Mouse (Mus musculus) embryonic facial prominence, embryonic 11.5 days (tissue): ENCODE measurements at regions not wholly inside any gene's neighbourhood (a gene's known extent, or its start where the extent isn't known, plus 50 kb on each side); places are given as distances from the start of the nearest gene placed in this dataset.
"Not testable (repeated sequence)": the region's sequence is repeated elsewhere in the genome, so short reads cannot be mapped to it uniquely, and the experiment has no call there.

Experiments
- ATAC-seq: fragments of 200-750 bp; cut with Nextera tagmentation; replicated peaks from 2 replicates; pipeline ENCODE4 v1.8.0; 2017; ENCODE audit warnings: low read depth; ENCODE audit not compliant: insufficient number of reproducible peaks, low FRiP score, low TSS enrichment
- DNase-seq: peaks from one replicate; pipeline ENCODE4 v3.0.0-alpha.2; 2015; ENCODE audit warnings: low spot score
- H3K27ac ChIP-seq: fragments of 300-500 bp; sonication (generic); replicated peaks from 2 replicates; pipeline ENCODE4 v1.5.1; 2014; ENCODE audit warnings: mild to moderate bottlenecking, low read depth, low read length, control low read depth
- H3K27me3 ChIP-seq: fragments of 300-500 bp; sonication (generic); 2 replicates; pipeline ENCODE4 v1.6.1; 2014; ENCODE audit warnings: mild to moderate bottlenecking, low read length, moderate library complexity, mixed read lengths; ENCODE audit not compliant: control insufficient read depth, insufficient read depth
- H3K36me3 ChIP-seq: fragments of 300-500 bp; sonication (generic); replicated peaks from 2 replicates; pipeline ENCODE4 v1.6.1; 2014; ENCODE audit warnings: low read depth, mild to moderate bottlenecking, low read length, moderate library complexity, mixed read lengths; ENCODE audit not compliant: control insufficient read depth, insufficient read depth
- H3K4me1 ChIP-seq: fragments of 300-500 bp; sonication (generic); 2 replicates; pipeline ENCODE4 v1.6.1; 2014; ENCODE audit warnings: low read length, mixed read lengths; ENCODE audit not compliant: control insufficient read depth, insufficient read depth
- H3K4me2 ChIP-seq: fragments of 300-500 bp; sonication (generic); 2 replicates; pipeline ENCODE4 v1.6.1; 2014; ENCODE audit warnings: low read depth, mild to moderate bottlenecking, control low read depth, low read length, moderate library complexity
- H3K4me3 ChIP-seq: fragments of 300-500 bp; sonication (generic); 2 replicates; pipeline ENCODE4 v1.5.1; 2014; ENCODE audit warnings: low read depth, low read length, control low read depth
- H3K9ac ChIP-seq: fragments of 300-500 bp; sonication (generic); replicated peaks from 2 replicates; pipeline ENCODE4 v1.6.1; 2014; ENCODE audit warnings: mild to moderate bottlenecking, control low read depth, low read length
- H3K9me3 ChIP-seq: fragments of 300-500 bp; sonication (generic); replicated peaks from 2 replicates; pipeline ENCODE4 v1.6.1; 2016; ENCODE audit warnings: mild to moderate bottlenecking, low read length, inconsistent platforms, mixed read lengths; ENCODE audit not compliant: control insufficient read depth
- WGBS: fragments of 180-500 bp; shearing (Covaris S2); extraction: QIAGEN DNeasy Blood & Tissue Kit; methylation state at CpG from one replicate; pipeline ENCODE4 v1.1.7; 2014; 5-methylcytosine and 5-hydroxymethylcytosine counted together

GRCm38 (mm10) chr9:25773899-25774298 is 292.6 kb downstream of the Eepd1 start:
- Histone ChIP-seq H3K4me1 (no peaks in the 10 kb centered on the region), H3K9ac (no peak overlapping the region), H3K27me3 (no peaks in the 10 kb centered on the region), H3K9me3 (no peaks in the 10 kb centered on the region), H3K27ac (no peak overlapping the region), H3K36me3 (no peaks in the 10 kb centered on the region), H3K4me2 (no peak overlapping the region), H3K4me3 (no peak overlapping the region)
- DNase-seq, result peak; percentile 1
- ATAC-seq, result no peak
- 67% methylated on average over 3 of the region's 3 CpGs for WGBS

- H3K36me3 ChIP-seq, result no peaks in the 10 kb centered on the region
- H3K4me2 ChIP-seq, result no peak overlapping the region
- no peak for ATAC-seq
- no peak for DNase-seq
- no peaks in the 10 kb centered on the region for H3K27me3 ChIP-seq
- H3K4me3 ChIP-seq, result no peak overlapping the region
- no peaks in the 10 kb centered on the region for H3K4me1 ChIP-seq
- no peaks in the 10 kb centered on the region for H3K9me3 ChIP-seq
- H3K9ac ChIP-seq, result no peak overlapping the region
- 75% methylated on average over 1 of the region's 1 CpGs for WGBS
- H3K27ac ChIP-seq, result no peak overlapping the region
Observed at GRCm38 (mm10) chr9:25782631-25783030, 301.3 kb downstream of the Eepd1 start.

GRCm38 (mm10) chr9:25795142-25795910 is 314.0 kb downstream of the Eepd1 start:
- Histone ChIP-seq H3K4me2 (no peak overlapping the region), H3K4me1 (no peaks in the 10 kb centered on the region), H3K27me3 (no peaks in the 10 kb centered on the region), H3K9ac (no peak overlapping the region), H3K27ac (no peak overlapping the region), H3K36me3 (no peaks in the 10 kb centered on the region), H3K4me3 (no peak overlapping the region), H3K9me3 (no peaks in the 10 kb centered on the region)
- DNase-seq (no peak), ATAC-seq (no peak)
- WGBS, result 77% methylated on average over 8 of the region's 8 CpGs

GRCm38 (mm10) chr9:25809562-25809961 is 328.2 kb downstream of the Eepd1 start:
- no peak overlapping the region for H3K9ac ChIP-seq
- H3K27me3 ChIP-seq, result no peaks in the 10 kb centered on the region
- H3K4me2 ChIP-seq, result no peak overlapping the region
- DNase-seq, result no peak
- no peak for ATAC-seq
- H3K4me1 ChIP-seq, result no peaks in the 10 kb centered on the region
- H3K36me3 ChIP-seq, result no peaks in the 10 kb centered on the region
- H3K9me3 ChIP-seq, result no peaks in the 10 kb centered on the region
- H3K4me3 ChIP-seq, result no peak overlapping the region
- H3K27ac ChIP-seq, result no peak overlapping the region

- Histone ChIP-seq H3K4me1 (no peaks in the 10 kb centered on the region), H3K36me3 (no peaks in the 10 kb centered on the region), H3K27ac (no peak overlapping the region), H3K4me3 (no peak overlapping the region), H3K4me2 (no peak overlapping the region), H3K9me3 (no peaks in the 10 kb centered on the region), H3K27me3 (no peaks in the 10 kb centered on the region), H3K9ac (no peak overlapping the region)
- DNase-seq (no peak), ATAC-seq (no peak)
Observed at GRCm38 (mm10) chr9:25833295-25833694, 351.9 kb downstream of the Eepd1 start.

- H3K27ac ChIP-seq, H3K9me3 ChIP-seq, H3K27me3 ChIP-seq, DNase-seq, H3K4me2 ChIP-seq, H3K9ac ChIP-seq, H3K4me3 ChIP-seq, H3K36me3 ChIP-seq, H3K4me1 ChIP-seq, ATAC-seq: not testable (repeated sequence)
- 83% methylated on average over 2 of the region's 2 CpGs for WGBS
Observed at GRCm38 (mm10) chr9:25849914-25850313, 368.6 kb downstream of the Eepd1 start.

GRCm38 (mm10) chr9:25850608-25851007 is 369.3 kb downstream of the Eepd1 start:
- not testable (repeated sequence) for H3K36me3 ChIP-seq, H3K9me3 ChIP-seq, H3K27ac ChIP-seq, ATAC-seq, H3K27me3 ChIP-seq, H3K4me2 ChIP-seq, H3K4me3 ChIP-seq, DNase-seq, H3K4me1 ChIP-seq, H3K9ac ChIP-seq
- 67% methylated on average over 3 of the region's 3 CpGs for WGBS

GRCm38 (mm10) chr9:25854545-25854944 is 373.2 kb downstream of the Eepd1 start:
- Histone ChIP-seq H3K4me3 (no peak overlapping the region), H3K4me2 (no peak overlapping the region), H3K9ac (no peak overlapping the region), H3K4me1 (no peaks in the 10 kb centered on the region), H3K27ac (no peak overlapping the region), H3K27me3 (no peaks in the 10 kb centered on the region), H3K9me3 (no peaks in the 10 kb centered on the region), H3K36me3 (no peaks in the 10 kb centered on the region)
- 59% methylated on average over 1 of the region's 1 CpGs for WGBS
- ATAC-seq, result no peak
- no peak for DNase-seq
